Mouse (Mus musculus): ENCODE data around the gene Lbx2. TPM values are rescaled to one million over a fixed set of nuclear protein-coding genes. Genes with fewer than 3 reads are reported as not detected.

Gene Lbx2
- polyA plus RNA-seq, 1 experiment from 2014 or later, result not detected

DNA sequence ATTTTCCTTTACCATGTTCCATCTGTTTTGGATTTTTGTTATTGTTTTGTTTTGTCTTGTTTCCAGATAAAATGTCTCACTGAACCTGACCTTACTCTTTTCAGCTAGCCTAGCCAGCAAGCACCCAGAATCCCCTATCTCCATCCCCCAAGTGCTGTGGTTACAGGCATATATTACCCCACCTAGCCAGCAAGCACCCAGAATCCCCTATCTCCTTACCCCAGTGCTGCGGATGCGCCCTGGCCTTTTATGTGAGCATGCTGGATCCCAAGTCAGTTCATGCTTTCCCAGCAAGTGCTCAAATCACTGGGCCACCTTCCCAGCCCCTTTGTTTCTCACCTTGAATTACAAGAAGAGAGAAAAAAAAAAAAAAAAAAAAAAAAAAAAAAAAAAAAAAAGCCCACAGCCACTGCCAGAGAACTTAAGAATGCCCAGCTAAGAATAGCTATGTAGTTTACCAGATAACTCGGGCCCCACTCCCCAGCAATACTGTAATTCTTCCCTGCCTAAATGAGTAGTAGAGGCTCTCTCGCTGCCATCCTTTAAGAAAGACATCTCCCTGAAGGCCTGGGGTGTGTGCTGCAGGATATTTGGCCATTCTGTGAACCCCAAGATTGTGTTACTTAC is 25.5 kb downstream of the Lbx2 start:
- whole genome bisulfite sequencing, result 90% methylated on average over 4 of the region's 4 CpGs

DNA sequence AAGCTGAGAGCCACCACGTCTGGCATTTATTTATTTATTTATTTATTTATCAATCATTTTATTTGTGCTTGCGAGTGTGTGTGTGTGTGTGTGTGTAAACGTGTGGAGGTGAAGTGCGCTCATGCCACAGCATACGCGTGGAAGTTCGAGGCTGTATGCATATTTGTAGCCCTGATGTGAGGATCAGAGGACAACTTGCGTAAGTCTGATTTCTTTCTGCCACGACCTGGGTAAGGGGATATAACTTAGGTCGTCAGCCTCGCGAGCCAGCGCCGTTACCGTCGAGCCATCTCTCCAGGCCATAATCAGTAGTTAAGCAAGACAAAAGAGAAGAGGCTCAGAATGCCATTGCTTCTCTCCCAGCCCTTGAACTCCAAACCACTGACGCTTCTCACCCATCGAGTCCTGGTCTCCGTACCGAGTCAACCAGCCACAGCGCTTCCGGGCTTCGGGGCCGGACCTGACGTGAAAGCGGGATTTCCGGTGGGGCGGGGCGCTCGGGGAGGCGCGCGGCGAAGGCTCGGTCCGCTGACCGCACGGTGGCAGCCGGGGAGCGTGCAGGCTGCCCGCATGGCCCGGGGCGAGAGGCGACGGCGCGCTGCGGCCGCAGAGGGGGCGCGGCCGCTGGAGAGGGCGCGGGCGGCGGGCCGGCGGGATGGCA is 29.0 kb downstream of the Lbx2 start, which contains the start of gene Mogs:
Mogs (plus strand) TSS at position 486 of the 661 bp plus-strand sequence.
- H3K27ac ChIP-seq (replicated peaks; ENCODE audit: low read depth, low read length), result peak within 1 kb of the TSS; percentile 67
- H3K4me2 ChIP-seq (ENCODE audit: low read length), result peak within 1 kb of the TSS; percentile 76
- H3K9me3 ChIP-seq (ENCODE audit: control insufficient read depth, low read length), result no peaks in the 10 kb centered on the region
- H3K9ac ChIP-seq (replicated peaks; ENCODE audit: low read length), result peak within 1 kb of the TSS; percentile 82
- H3K4me1 ChIP-seq (ENCODE audit: control insufficient read depth, insufficient read depth, low read length), result peaks cover 27% of the 10 kb centered on the region
- peak; percentile 95 for DNase-seq
- H3K36me3 ChIP-seq (ENCODE audit: control insufficient read depth, insufficient read depth, low read length), result peaks cover 40% of the 10 kb centered on the region
- WGBS, result 1% methylated on average over 54 of the region's 58 CpGs
- no peaks in the 10 kb centered on the region for H3K27me3 ChIP-seq (ENCODE audit: control insufficient read depth, insufficient read depth, low read length)
- ATAC-seq (ENCODE audit: low FRiP score, low TSS enrichment), result peak; percentile 90
- peak within 1 kb of the TSS; percentile 83 for H3K4me3 ChIP-seq (replicated peaks; ENCODE audit: low read depth, low read length)

More for the DNA sequence above, 25.5 kb downstream of the Lbx2 start:
- ATAC-seq (ENCODE audit: low FRiP score, low TSS enrichment) (no peak), DNase-seq (no peak)
- Histone ChIP-seq H3K36me3 (ENCODE audit: control insufficient read depth, insufficient read depth, low read length) (0 out of 2 replicates have a peak, but pooled peaks cover 8% of the 10 kb centered on the region), H3K27ac (replicated peaks; ENCODE audit: low read depth, low read length) (no peak overlapping the region), H3K27me3 (ENCODE audit: control insufficient read depth, insufficient read depth, low read length) (no peaks in the 10 kb centered on the region), H3K9me3 (ENCODE audit: control insufficient read depth, low read length) (no peaks in the 10 kb centered on the region), H3K4me3 (replicated peaks; ENCODE audit: low read depth, low read length) (no peak overlapping the region), H3K4me1 (ENCODE audit: control insufficient read depth, insufficient read depth, low read length) (peaks cover 33% of the 10 kb centered on the region), H3K4me2 (ENCODE audit: low read length) (no peak overlapping the region), H3K9ac (replicated peaks; ENCODE audit: low read length) (no peak overlapping the region)

DNA sequence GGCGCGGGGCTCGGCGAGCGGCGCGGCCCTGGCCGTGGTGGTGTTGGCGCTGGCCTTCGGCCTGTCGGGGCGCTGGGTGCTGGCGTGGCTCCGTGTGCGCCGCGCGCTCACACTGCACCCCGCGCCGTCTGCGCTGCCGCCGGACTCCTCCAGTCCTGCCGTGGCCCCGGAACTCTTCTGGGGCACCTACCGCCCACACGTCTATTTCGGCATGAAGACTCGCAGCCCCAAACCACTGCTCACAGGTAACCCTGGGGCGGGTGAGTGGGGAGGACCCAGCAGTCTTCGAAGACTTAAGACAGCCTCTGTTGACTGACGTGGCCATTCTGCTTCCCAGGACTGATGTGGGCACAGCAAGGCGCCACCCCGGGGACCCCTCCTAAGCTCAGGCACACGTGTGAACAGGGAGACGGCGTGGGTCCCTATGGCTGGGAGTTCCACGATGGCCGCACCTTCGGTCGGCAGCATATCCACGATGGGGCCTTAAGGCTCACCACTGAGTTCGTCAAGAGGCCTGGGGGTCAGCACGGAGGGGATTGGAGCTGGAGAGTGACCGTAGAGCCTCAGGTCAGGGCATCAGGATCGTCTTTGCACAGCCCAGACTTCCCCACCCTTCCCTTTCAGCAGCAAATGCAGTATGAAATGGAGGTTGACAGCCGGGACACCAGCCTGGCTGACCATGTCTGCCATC is 29.7 kb downstream of the Lbx2 start:
- DNase-seq (no peak), ATAC-seq (ENCODE audit: low FRiP score, low TSS enrichment) (no peak; the same call in 1 of the 2 replicates)
- H3K9ac ChIP-seq (replicated peaks; ENCODE audit: low read length), result peak overlapping the region; percentile 82
- H3K9me3 ChIP-seq (ENCODE audit: control insufficient read depth, low read length), result no peaks in the 10 kb centered on the region
- no peaks in the 10 kb centered on the region for H3K27me3 ChIP-seq (ENCODE audit: control insufficient read depth, insufficient read depth, low read length)
- H3K4me2 ChIP-seq (ENCODE audit: low read length), result peak overlapping the region; percentile 76
- H3K27ac ChIP-seq (replicated peaks; ENCODE audit: low read depth, low read length), result peak overlapping the region; percentile 67
- peaks cover 40% of the 10 kb centered on the region for H3K36me3 ChIP-seq (ENCODE audit: control insufficient read depth, insufficient read depth, low read length)
- H3K4me3 ChIP-seq (replicated peaks; ENCODE audit: low read depth, low read length), result peak overlapping the region; percentile 83
- 1% methylated on average over 48 of the region's 48 CpGs for WGBS
- H3K4me1 ChIP-seq (ENCODE audit: control insufficient read depth, insufficient read depth, low read length), result peaks cover 28% of the 10 kb centered on the region

DNA sequence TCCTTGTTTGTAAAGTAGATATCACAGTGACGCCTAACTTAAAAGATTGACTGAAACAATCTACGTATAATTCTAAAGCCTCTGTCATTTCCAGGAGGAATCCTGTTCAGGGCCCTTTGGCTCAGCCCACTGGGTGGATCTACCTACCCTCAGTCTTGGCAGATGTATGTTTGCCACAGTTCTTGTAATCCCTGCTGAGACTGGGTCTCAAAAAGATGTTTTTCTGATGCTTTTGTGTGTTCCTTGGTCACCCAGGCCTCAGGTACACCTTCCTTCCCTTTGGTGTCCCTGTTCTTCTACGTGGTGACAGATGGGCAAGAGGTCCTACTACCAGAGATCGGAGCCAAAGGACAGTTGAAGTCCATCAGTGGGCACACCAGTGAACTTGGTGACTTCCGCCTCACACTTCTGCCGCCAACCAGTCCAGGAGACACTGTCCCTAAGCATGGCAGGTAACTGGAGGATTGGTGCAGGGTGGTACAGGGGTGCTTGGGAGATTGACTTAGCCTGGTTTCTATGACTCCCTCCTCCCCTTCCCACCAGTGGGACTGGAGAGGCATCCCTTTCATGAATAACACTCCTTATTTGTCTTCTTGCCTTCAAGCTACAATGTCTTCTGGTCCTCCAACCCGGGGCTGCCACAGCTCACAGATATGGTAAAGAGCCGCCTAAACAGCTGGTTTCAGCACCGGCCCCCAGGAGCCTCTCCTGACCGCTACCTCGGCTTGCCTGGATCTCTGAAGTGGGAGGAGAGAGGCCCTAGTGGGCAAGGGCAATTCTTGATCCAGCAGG is 30.4 kb downstream of the Lbx2 start:
- ATAC-seq (ENCODE audit: low FRiP score, low TSS enrichment) (no peak), DNase-seq (no peak)
- Histone ChIP-seq H3K9me3 (ENCODE audit: control insufficient read depth, low read length) (no peaks in the 10 kb centered on the region), H3K9ac (replicated peaks; ENCODE audit: low read length) (peak overlapping the region; percentile 82), H3K27ac (replicated peaks; ENCODE audit: low read depth, low read length) (no peak overlapping the region), H3K4me2 (ENCODE audit: low read length) (peak overlapping the region; percentile 76), H3K4me3 (replicated peaks; ENCODE audit: low read depth, low read length) (peak overlapping the region; percentile 83), H3K36me3 (ENCODE audit: control insufficient read depth, insufficient read depth, low read length) (peaks cover 33% of the 10 kb centered on the region), H3K27me3 (ENCODE audit: control insufficient read depth, insufficient read depth, low read length) (no peaks in the 10 kb centered on the region), H3K4me1 (ENCODE audit: control insufficient read depth, insufficient read depth, low read length) (peaks cover 28% of the 10 kb centered on the region)
- WGBS, result 80% methylated on average over 11 of the region's 11 CpGs

DNA sequence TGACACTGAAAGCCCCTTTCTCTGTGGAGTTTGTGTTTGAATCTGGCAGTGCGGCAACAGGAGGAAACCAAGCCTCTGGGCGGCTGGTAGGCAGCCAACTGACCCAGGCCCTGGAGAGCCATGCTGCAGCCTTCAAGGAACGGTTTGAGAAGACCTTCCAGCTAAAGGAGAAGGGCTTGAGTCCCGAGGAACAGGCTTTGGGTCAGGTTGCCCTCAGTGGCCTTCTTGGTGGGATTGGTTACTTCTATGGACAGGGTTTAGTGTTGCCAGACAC is 30.9 kb downstream of the Lbx2 start:
- Histone ChIP-seq H3K4me3 (replicated peaks; ENCODE audit: low read depth, low read length) (0 out of 2 replicates have a peak overlapping the region, but pooled peaks have one; percentile 83), H3K27me3 (ENCODE audit: control insufficient read depth, insufficient read depth, low read length) (no peaks in the 10 kb centered on the region), H3K4me1 (ENCODE audit: control insufficient read depth, insufficient read depth, low read length) (peaks cover 28% of the 10 kb centered on the region), H3K9ac (replicated peaks; ENCODE audit: low read length) (no peak overlapping the region), H3K4me2 (ENCODE audit: low read length) (peak overlapping the region; percentile 76), H3K36me3 (ENCODE audit: control insufficient read depth, insufficient read depth, low read length) (peaks cover 32% of the 10 kb centered on the region), H3K27ac (replicated peaks; ENCODE audit: low read depth, low read length) (no peak overlapping the region), H3K9me3 (ENCODE audit: control insufficient read depth, low read length) (no peaks in the 10 kb centered on the region)
- WGBS, result 83% methylated on average over 4 of the region's 4 CpGs
- ATAC-seq (ENCODE audit: low FRiP score, low TSS enrichment), result no peak
- DNase-seq, result no peak

DNA sequence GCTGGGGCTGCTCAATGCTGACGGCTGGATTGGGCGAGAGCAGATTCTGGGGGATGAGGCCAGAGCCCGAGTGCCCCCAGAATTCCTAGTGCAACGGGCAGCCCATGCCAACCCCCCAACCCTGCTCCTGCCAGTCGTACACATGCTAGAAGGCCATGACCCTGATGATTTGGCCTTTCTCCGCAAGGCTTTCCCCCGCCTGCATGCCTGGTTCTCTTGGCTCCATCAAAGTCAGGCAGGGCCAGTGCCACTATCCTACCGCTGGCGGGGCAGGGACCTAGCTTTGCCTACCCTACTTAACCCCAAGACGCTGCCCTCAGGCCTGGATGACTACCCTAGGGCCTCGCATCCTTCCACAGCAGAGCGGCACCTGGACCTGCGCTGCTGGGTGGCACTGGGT is 31.4 kb downstream of the Lbx2 start:
- Histone ChIP-seq H3K4me1 (ENCODE audit: control insufficient read depth, insufficient read depth, low read length) (peaks cover 33% of the 10 kb centered on the region), H3K4me3 (replicated peaks; ENCODE audit: low read depth, low read length) (0 out of 2 replicates have a peak overlapping the region, but pooled peaks have one; percentile 1), H3K36me3 (ENCODE audit: control insufficient read depth, insufficient read depth, low read length) (peaks cover 32% of the 10 kb centered on the region), H3K9me3 (ENCODE audit: control insufficient read depth, low read length) (no peaks in the 10 kb centered on the region), H3K4me2 (ENCODE audit: low read length) (no peak overlapping the region; the same call in 1 of the 2 replicates), H3K9ac (replicated peaks; ENCODE audit: low read length) (no peak overlapping the region), H3K27me3 (ENCODE audit: control insufficient read depth, insufficient read depth, low read length) (no peaks in the 10 kb centered on the region), H3K27ac (replicated peaks; ENCODE audit: low read depth, low read length) (no peak overlapping the region)
- no peak for DNase-seq
- no peak for ATAC-seq (ENCODE audit: low FRiP score, low TSS enrichment)
- WGBS, result 91% methylated on average over 13 of the region's 13 CpGs

DNA sequence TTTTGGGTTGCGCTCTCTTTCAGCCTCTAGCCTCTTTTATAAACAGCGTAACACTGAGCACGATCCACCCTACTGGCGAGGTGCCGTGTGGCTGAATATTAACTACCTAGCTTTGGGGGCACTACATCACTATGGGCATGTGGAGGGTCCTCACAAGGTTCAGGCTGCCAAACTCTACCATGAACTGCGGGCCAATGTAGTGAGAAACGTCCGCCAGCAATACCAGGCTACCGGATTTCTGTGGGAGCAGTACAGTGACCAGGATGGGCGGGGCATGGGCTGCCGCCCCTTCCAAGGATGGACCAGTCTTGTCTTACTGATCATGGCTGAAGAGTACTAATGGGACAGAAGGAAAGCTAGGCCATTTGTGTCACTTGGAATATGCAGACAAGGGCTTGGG is 32.2 kb downstream of the Lbx2 start:
- 85% methylated on average over 11 of the region's 11 CpGs for WGBS
- no peak overlapping the region for H3K4me2 ChIP-seq (ENCODE audit: low read length)
- no peaks in the 10 kb centered on the region for H3K27me3 ChIP-seq (ENCODE audit: control insufficient read depth, insufficient read depth, low read length)
- DNase-seq (no peak), ATAC-seq (ENCODE audit: low FRiP score, low TSS enrichment) (no peak)
- H3K9me3 ChIP-seq (ENCODE audit: control insufficient read depth, low read length), result no peaks in the 10 kb centered on the region
- no peak overlapping the region for H3K4me3 ChIP-seq (replicated peaks; ENCODE audit: low read depth, low read length)
- H3K4me1 ChIP-seq (ENCODE audit: control insufficient read depth, insufficient read depth, low read length), result peaks cover 39% of the 10 kb centered on the region
- H3K36me3 ChIP-seq (ENCODE audit: control insufficient read depth, insufficient read depth, low read length), result peaks cover 32% of the 10 kb centered on the region
- H3K27ac ChIP-seq (replicated peaks; ENCODE audit: low read depth, low read length), result no peak overlapping the region
- no peak overlapping the region for H3K9ac ChIP-seq (replicated peaks; ENCODE audit: low read length)
